Mouse (Mus musculus) thymus, postnatal 4 days (tissue): ENCODE results near the gene Serpinf2.

ENCODE experiments used
- DNase-seq: peaks from one replicate; pipeline ENCODE4 v3.0.0; 2021

Serpinf2 gene

DNA sequence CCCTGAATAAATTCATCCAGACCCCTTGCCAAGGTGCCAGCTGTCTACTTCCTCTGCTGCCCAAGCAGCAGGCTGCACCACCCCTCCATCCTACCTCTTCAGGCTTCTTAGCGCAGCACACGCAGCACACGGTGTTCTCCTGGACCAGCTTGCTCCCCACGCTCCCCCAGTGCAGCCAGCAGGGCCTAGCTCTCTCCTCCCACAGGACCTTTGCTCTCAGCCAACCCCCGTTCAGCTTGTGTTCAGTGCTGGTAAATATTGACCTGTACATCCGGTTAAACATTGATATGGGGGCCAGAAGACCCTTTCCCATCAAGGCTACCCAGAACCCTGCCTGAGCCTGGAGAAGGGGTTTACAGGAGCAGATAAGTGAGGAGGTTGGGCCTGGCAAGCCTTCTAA lies at the start of gene Serpinf2:
TSS of gene Serpinf2 (minus strand) at position 229 of the 400 bp plus-strand sequence.
- DNase-seq, result no peak

DNA sequence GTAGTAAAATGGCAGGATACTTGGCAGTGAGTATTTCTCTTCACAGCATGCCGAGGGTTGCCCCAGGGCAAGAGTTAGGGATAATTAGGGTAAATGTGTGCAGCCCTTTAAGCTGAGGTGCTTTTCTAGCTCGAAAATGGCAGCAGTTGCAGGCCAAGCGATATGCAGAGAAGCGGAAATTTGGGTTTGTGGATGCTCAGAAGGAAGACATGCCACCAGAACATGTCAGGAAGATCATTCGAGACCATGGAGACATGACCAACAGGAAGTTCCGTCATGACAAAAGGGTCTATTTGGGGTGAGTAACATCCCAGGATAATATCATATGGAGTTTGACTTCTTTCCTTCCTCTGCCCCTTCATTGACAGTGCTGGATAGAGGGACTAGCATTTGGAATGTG lies 48.1 kb upstream of the Serpinf2 start:
- DNase-seq, result no peak

DNA sequence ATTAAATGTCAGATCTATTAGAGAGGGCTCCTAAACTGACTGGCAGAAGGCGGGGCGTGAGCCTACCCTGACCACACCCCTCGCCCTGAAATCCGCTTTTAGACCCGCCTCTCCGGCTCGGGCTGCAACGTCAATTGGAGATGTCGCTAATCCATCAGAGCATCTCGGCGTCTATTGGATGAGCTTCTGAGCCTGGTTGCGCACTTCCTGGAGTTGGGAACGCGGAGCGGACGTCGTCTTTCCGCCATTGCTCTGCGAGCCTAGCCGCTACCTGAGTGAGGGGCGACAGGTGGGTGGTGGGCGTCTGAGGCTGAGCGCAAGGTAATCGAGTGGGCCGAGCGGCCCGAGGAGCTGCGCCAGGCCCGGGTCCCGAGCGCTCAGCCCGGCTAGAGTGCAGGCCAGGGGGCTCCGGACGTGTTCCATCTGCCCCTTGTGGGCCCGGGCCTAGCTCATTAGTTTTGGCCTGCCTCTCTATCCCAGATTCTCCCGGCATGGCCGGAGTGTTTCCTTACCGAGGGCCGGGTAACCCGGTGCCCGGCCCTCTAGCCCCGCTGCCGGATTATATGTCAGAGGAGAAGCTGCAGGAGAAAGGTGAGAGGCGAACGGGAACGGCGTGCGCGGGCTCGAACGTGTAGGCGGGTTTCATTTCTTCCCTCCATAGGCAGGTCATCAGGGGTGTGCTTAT lies 47.4 kb upstream of the Serpinf2 start, which contains the start of gene Prpf8:
TSS of gene Prpf8 (plus strand) at position 216 of the 685 bp plus-strand sequence.
- DNase-seq, result peak; percentile 94

DNA sequence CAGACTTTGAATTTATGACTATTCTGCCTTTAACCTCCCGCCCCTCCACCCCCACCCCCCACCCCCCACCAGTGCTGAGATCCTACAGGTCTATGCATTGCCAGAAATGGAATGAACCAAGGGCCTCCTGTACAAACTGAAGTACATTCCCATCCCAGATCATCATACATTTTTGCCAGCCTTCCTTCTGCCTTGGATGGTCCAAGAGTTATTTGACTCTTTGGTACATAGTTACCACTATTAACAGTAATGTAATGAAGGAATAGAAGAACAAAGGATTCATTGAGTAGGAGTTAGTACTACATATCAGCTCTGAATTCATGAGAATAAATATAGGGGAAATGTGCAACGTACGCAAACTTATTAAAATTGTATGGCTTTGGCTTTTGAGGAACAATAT lies 46.8 kb upstream of the Serpinf2 start:
- no peak for DNase-seq

DNA sequence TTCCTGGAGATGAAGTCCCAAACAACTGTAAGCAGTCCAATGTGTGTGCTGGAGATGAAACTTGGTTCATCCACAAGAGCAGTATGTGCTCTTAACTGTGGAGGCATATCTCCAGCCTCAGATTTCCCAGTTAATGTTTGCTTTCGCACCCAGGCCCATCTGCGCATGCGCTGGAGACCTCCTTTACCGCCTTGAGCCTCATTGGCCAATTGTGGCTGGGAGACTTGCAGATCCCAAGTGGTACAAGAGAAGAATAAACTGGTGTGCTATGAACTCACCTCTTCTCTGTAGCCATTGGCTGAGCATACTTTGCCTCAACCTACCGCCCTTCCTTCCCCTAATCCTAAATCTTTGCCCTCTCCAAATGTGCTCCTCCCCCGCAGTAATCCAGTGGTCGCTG lies 34.0 kb upstream of the Serpinf2 start:
- no peak for DNase-seq

DNA sequence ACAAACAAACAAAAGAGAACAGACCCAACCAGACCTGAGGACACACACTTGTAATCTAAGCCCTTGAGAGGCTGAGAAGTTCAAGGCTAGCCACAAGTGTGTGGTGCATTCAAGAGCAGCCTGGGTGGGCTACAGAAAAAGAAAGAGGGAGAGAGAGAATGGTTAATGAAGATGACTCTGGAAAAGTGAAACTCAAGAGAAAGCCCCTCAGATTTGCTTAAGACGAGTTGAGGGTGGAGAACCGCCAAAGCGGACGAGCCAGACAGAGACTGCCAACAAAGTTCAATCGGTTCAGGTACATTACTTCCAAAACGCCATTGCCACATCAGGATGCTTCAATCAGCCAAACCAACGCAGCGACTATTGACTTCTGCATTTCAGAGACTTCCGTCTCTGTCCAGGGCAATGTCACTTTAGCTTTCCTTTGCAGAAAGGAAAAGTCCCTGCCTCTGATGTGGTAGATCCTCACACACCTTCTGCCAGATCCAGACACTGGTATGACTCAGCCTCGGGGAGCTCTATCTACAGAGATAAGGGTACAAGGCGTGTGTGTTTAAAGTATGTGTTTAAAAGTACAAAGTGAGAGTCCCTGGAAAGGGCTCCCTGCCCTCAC lies 33.2 kb upstream of the Serpinf2 start:
- peak; percentile 10 for DNase-seq

DNA sequence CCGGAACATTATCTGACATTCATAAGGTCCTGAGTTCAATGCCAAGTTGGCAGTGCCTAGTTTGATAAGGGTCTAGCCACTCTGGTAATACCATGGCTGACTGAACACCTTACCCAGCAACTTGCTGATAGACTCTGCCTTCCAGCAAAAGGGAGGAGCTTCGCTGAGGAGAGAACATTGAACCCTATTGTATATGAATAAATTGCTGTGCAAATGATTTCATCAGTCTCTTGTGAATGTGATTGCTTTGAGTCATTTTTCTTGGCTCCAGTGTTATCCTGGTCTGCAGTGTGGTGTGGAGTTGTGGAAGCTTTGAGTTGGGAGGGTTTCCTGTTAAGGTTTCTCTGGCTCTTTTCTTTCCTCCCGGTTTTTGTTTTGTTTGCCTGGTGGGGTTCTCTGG lies 31.3 kb upstream of the Serpinf2 start:
- DNase-seq, result no peak

DNA sequence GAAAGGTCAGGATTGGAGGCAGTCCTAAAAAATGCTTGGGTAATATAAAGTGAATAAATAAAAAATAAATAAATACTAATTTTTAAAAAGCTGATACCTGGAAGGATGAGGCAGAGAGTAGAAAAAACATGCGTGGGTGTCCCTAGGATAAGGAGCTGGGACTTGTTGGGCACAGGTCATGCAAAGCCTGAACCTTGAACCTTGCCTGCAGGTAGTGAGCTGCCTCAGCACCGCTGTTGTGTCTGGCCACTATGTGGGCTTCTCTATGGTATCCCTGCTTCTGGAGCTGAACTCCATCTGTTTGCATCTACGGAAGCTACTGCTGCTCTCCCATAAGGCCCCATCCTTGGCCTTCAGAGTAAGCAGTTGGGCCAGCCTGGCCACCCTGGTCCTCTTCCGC lies 29.9 kb upstream of the Serpinf2 start:
- no peak for DNase-seq

DNA sequence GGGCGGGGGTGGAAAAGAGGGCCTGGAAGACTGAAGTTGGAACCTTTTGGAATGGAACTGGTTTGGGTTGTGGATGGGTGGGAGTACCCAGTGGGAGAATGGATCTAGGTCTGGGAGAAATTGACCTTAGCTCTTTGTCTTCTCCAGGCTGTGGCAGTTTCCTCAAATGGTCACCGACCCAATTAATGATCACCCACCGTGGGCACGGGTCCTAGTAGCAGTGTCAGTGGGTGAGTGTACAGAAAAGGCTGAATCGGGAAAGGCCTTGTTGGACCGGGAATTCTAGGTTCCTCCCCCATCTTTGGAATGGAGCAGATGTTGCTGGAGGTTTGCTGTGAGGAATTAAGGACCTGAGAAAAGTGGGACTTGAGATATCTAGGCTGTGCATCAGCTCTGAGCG lies 29.0 kb upstream of the Serpinf2 start:
- no peak for DNase-seq

DNA sequence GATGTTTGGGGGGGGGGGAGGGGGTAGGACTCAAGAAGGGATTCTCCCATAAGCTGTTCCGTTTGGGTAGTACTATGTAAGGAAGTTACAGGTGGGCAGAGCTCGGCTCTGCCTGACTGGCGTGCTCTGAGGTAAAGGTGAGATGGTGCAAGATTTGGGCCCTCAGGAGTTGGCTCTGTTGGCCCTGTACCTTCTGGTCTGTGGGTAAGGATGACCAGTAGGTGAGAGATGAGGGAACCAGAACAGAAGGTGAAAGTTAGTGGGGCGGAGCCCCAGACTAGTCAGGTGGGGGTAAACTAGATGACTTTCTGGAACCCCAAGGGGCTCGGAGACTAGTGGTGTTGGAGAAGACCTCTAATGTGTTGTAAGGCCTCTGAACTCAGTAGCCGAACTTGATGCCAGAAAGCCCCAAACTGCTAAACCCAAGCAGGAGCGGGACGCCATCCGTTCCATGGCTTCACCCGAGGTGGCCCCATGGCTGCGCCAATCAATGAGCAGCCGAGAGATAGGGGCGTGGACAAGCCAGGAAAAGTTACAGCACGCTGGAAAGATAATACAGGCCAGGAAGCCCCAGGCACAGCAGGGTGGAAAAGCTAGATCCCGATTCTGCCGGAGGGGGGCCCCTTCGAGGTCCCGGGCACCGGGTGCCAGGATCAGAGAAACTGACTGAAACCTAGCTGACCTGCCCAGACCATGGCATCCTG lies 28.3 kb upstream of the Serpinf2 start:
- peak; percentile 53 for DNase-seq

DNA sequence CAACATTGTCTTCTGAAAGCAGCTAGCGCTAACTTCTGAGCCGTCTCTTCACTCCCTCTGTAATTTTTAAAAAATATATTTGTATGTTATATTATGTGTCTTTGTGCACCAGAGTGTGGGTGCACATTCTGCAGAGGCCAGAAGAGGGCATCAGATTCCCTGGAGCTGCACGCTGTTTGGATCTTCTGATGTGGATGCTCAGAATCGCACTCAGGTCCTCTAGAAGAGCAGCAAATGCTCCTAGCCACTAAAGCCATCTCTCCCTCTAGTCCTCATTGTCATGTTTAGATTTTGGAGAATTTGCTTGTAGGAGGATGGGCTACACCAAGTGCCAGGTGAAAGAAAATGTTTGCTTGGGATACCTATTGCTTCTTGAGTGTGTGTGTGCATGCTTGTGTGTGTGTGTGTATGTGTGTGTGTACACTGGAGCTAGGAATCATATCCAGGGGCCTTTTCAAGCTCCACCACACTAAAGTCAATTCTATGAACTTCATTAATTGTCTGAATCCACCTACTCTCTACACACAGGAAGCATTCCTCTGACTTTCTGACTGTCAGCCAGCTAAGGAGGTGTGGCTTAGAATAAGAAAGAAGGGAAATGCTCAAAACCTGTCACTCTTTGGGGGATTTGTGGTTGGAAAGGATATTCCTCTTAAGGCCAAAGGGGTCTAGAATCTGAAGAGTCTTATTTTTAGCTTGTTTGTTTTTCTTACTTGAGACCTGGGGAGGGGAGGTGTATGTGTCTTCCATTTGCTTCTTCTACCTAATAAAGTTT lies 27.5 kb upstream of the Serpinf2 start:
- no peak for DNase-seq

DNA sequence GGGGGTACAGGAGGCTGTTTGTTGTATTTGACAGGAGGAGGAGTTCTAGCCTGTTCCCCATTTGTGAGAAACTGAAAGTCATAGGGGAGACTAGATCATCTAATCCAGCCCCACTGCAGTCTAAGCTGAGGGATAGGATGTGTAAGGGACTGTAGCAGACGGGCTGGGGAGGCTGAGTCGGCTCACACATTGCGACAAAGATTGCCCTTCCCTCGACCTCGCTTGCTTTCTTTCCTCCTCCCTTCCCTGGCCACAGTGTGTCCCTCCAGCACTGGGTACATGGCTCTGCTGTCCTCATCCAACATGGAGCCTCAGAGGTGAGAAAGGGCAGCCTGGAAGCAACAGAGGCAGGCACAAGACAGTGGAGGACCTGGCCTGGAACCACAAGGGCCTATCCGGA lies 25.7 kb upstream of the Serpinf2 start:
- DNase-seq, result no peak

DNA sequence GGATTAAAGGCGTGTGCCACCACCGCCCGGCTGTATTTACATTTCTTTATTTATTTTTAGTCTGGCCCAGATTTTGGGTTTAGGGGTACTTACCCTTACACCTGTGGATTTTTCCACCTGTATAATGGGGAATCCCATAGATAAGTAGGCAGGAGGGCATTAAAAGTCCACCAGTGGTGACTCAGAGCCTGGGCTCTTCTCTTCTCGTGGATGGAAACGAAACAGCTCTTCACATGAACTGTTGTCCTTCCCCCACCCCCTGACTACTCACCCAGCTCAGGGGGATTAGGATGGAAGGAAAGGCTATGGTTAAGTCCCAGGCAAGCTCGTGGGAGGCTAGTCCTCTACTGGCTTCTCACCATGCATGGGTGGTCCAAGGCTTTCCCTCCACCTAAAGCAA lies 25.0 kb upstream of the Serpinf2 start:
- DNase-seq, result no peak

DNA sequence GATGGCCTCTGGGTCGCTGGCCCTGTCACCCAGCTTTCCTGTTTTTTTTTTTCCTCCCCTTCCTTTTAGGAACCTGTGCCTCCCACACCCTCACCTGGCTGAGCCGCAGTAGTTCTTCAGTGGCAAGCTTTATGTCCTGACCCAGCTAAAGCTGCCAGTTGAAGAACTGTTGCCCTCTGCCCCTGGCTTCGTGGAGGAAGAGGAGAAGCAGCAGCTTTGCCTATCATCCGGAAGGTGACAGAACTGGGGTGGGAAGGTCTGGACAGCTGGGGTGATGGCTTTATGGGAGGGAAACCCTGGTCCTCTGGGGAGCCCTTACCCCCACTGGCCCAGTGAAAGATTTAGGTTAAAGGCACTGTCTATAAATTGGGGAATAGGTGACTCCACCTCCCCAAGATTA lies 24.2 kb upstream of the Serpinf2 start:
- no peak for DNase-seq

DNA sequence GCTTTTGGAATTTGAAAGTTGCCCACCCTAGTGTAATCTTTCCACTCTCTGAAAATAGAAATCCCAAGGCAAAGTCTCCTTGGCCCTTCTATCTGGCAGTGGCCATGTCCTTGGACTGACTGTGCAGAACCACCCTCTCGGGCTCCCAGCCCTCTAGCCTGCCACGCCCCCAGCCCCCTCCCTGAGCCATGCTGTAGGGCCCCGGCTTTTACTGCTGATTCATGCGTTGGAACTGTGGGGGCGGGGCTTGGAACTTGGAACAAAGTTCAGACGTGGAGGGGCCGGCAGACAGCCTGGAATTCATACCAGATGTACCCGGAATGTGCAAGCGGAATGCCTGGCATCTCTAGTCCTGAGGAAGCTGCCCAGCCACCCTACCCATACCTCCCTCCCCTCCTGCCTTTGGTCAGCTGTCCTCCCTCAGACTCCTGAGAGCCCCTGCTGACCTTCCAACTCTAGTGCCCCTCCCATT lies 23.5 kb upstream of the Serpinf2 start:
- DNase-seq, result peak; percentile 77

DNA sequence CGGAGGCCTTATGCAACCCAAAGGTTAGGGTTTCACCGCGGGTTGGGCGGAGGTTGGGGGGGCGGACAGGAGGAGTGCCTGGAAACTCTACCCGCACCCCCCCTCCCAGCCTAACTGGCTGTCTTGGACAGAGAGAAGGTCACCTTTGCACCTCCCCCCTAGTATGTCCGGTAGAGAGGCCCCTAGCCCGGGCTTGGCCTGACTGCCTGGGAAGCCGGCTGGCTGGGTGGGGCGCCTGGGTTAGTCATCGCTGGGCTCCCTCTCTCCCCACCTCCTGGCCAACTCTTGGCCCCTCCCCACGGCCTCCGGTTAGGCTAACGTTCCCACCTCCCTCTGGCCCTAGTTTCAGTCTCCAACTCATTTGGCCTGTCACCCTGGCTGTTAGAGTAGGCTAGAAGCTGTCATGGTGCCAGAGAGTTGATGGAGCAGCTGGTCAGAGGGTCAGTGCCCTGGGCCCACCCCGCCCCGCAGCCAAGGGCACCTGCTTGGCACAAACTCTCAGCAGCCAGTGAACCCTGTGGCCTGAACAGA lies 22.9 kb upstream of the Serpinf2 start:
- DNase-seq, result peak; percentile 64

DNA sequence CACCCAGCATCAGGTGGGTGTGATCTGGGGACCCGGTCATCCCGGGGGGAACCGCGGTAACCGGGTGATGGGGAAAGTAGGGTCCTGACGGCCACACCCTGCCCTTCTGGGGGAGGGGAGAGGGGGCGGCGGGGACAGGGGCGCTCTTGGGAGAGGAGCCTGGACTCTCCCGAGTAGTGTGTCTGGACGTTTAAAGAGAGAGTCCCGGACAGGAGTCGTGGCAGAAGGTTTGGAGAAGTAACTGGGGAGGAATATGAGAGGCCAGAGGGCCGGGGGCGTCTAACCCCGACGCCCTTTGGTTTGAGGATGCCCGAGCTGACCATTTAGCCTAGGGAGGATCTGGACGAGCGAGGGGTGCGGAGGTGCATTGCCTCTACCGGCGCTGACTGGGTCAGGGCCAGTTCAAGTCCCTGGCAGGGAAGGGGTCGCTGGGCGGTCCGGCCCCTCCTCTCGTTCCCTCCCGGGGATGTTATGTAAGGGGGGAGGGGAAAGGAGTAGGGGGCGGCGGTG lies 22.4 kb upstream of the Serpinf2 start:
- DNase-seq, result no peak

DNA sequence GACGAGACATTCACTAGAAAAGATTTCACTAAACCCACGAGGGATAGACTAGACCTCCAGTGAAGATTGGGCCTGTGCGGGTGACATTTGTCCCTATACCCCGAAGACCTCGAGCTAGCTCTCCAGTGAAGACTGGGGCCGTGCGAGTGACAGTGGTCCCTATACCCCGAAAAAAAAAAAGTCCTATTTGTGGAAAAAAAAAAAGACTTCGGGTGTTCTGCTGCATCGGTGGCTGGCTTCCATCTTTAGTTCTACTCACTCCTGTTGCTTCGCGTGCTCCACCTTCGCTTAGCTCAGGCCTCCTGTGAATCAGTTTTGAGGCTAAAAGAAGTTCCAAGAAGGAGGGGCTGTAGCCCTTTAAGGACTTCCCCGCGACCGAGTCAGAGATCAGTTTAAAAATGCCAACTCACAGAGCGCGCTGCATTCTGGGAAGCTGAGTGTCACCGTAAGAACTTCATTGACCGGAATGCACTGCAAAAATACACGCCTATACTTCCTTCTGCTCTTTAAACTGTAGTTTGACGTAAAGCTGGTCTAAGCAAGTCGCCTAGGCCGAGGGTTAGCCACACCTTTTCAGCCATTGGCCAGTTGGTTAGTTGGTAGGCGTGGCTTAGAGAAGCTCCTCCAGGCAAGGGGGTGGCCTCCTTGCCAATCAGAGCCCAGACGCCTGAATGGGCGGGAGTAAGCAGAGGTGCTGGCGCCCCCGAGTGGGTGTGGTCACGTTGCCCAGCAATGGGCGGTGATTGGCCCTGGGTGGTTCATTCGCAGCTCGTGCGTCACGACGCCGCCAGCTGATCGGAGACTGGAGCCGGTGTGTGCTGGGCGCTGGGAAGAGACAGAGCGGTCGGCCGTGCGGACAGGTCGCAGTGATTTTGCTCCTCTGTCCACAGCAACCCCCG lies 21.7 kb upstream of the Serpinf2 start, which contains the start of gene Tlcd2:
TSS of gene Tlcd2 (plus strand) at position 872 of the 899 bp plus-strand sequence.
- DNase-seq, result peak; percentile 98

DNA sequence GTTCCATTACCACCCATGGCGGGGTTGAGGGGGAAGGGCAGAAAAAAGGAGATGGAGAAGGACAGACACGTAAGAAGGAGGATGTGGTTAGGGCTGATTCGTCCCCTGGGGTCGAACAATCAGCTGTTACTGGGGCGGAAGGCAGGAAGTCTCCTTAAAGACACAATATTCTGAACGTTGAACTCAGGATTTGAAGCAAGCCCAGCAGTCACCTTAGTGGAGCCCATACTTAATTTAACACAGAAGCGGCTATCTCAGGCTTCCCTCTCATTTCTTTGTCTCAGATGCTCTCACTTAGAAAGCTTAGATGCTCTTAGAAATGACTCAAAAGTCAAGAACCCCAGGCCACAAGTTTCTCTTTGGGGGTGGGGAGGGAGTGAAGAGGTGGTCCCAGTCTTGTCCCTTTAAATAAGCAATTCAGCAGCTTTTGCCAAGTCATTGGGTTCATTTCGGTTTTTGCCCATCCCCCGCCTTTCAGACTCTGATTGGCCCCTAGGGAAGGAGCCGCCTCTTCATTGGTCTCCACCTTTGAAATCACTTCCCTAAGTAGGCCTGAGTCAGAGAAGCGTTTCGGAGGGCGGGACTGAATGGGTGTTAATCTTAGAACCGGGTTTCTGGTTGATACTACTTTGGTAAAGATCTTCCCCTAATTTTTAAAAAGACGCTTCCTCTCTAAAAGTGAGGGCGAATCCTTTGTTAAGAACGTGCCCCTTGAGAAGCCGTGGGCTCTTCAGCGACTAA lies 20.9 kb upstream of the Serpinf2 start:
- DNase-seq, result peak; percentile 88

DNA sequence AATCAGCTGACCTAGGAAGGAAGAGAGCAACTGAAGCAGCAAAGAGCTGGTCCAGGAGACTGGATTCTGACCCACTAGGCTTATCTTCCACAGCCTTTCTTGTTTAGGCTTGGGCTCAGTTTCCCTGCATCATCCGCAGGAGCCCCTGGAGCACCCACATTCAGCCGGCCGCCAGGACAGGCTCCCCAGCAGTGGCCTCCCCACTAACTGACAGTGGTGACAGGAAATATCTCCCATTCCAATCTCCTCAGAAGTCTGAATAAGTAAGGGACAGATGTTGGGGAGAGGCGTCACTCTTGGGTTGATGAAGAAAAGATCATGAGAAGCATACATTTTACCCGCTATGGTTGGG lies 20.3 kb upstream of the Serpinf2 start:
- DNase-seq, result peak; percentile 31

DNA sequence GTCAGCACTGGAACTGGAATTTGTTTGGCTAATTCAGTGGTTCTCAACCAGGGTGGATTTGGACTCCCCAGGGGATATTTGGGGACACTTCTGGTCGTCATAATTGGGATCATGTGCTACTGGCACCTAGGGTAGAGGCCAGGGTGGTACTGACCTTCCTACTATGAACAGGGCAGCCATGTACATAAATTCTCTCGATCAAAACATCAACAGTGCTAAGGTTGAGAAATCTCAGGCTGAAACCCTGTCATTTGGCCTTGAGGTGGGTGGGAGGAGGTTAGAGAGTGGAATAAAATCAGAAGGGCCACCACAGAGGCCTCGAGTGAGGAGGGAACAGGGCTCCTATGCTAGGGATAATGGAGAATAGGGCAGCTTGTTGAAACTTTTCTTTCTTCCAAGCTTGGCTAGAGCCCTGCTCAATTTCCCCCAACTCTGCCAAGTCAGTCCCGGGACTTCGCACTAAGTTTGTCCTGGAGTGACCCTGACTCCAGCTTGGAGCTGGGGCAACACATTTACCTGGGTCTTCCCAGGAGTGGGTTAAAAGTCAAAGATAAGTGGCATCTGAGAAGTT lies 19.8 kb upstream of the Serpinf2 start:
- no peak for DNase-seq
